Mouse (Mus musculus): ENCODE data around the gene Pigw. TPM values are rescaled to one million over a fixed set of nuclear protein-coding genes. Genes with fewer than 3 reads are reported as not detected.
A peak's percentile ranks its signal among the peaks of the same experiment; 100 is the strongest.

Pigw gene
- total RNA-seq (2014; rRNA removed) (4.2 and 4.8 TPM in 2 replicates), polyA plus RNA-seq (2012; rRNA removed) (1.2 and 1.5 TPM in 2 replicates)

DNA sequence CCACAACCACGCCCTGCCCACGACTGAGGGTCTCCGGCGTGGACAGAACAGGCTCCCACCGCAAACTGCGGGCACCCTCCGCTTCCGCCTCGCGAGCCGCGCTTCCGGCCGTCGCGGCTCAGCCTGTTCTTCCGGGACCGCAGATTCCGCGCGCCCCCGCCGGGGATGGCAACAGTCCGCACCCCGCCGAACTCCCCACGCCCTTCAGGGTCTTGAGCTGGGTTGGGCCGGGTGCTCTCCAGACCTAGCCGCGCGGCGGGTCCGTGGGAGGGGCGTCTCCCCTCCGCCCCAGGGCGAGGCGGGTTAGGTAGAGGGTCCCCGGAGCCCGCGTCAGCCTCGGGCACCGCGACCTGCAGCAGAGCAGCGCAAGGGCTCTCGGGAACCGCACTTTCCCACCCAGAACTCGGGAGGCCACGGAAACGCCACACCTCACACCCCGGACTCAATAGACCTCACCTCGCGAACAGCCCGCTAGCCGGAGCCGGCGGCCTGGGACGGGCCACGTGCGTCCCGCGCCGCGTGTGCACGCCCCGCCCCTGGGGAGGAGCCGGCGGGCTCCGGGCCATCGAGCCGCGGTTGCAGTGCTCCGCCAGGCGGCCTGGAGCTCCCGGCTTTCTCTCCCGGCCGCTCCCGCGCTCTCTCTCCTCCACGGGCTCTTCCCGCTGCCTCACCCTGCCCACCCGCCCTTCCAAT, at the start of gene Pigw, which contains the start of gene Myo19:
TSS of gene Pigw (minus strand) at position 514 of the 693 bp plus-strand sequence.
TSS of gene Myo19 (plus strand) at position 377 of the 693 bp plus-strand sequence.
- H3K27me3 ChIP-seq (ENCODE audit: control insufficient read depth, insufficient read depth, low read length) = no peaks in the 10 kb centered on the region
- WGBS = under 1% methylated on average over 78 of the region's 81 CpGs
- peak within 1 kb of the TSS; percentile 82 for H3K4me3 ChIP-seq (ENCODE audit: insufficient read depth, low read depth, low read length)
- H3K27ac ChIP-seq (replicated peaks; ENCODE audit: insufficient read depth, low read depth, low read length) = peak within 1 kb of the TSS; percentile 80
- peaks cover 5% of the 10 kb centered on the region; the same call in 1 of the 2 replicates for H3K79me2 ChIP-seq (ENCODE audit: control insufficient read depth, insufficient read depth, low read length)
- H3K4me1 ChIP-seq (ENCODE audit: control insufficient read depth, insufficient read depth, low read length) = 0 out of 2 replicates have a peak, but pooled peaks cover 3% of the 10 kb centered on the region
- peak within 1 kb of the TSS; percentile 92 for H3K9ac ChIP-seq (ENCODE audit: low read depth, low read length)
- peaks cover 3% of the 10 kb centered on the region; the same call in 1 of the 2 replicates for H3K36me3 ChIP-seq (ENCODE audit: control insufficient read depth, insufficient read depth, low read length)
- peak; percentile 53; the same call in 1 of the 2 replicates for TF ChIP-seq POLR2A (IDR thresholded peaks at IDR 0.05; ENCODE audit: extremely low read depth, insufficient read depth, low read length)
- TF ChIP-seq CTCF (IDR thresholded peaks at IDR 0.05; ENCODE audit: low read depth, low read length) = peak; percentile 59; the same call in 1 of the 2 replicates
- peak; percentile 55 for DNase-seq (ENCODE audit: extremely low read depth, low read depth, low spot score)

DNA sequence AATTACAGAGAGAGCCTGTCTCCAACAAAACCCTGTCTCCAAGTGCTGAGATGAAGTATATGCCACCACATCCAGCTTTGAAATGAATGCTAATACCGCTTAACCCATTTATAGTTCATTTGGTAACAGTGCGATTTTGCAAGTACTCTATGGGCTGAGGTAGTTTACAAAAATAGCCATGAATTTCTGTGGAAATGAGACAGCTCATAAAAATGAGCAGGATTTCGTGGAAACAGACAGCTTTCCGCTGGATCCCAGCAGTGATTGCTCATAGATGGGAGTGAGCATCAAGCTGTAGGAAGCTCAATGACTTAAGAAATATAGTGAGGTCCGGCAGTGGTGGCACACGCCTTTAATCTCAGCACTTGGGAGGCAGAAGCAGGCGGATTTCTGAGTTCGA, 40.9 kb upstream of the Pigw start:
- H3K4me3 ChIP-seq (ENCODE audit: insufficient read depth, low read depth, low read length) = no peak overlapping the region
- no peak for DNase-seq (ENCODE audit: extremely low read depth, low read depth, low spot score)
- 86% methylated on average over 8 of the region's 8 CpGs for WGBS
- H3K79me2 ChIP-seq (ENCODE audit: control insufficient read depth, insufficient read depth, low read length) = peaks cover 2% of the 10 kb centered on the region
- H3K36me3 ChIP-seq (ENCODE audit: control insufficient read depth, insufficient read depth, low read length) = no peaks in the 10 kb centered on the region
- no peaks in the 10 kb centered on the region for H3K27me3 ChIP-seq (ENCODE audit: control insufficient read depth, insufficient read depth, low read length)
- H3K4me1 ChIP-seq (ENCODE audit: control insufficient read depth, insufficient read depth, low read length) = no peaks in the 10 kb centered on the region
- H3K27ac ChIP-seq (replicated peaks; ENCODE audit: insufficient read depth, low read depth, low read length) = no peak overlapping the region
- H3K9ac ChIP-seq (ENCODE audit: low read depth, low read length) = no peak overlapping the region
- TF ChIP-seq POLR2A (IDR thresholded peaks at IDR 0.05; ENCODE audit: extremely low read depth, insufficient read depth, low read length) (no peak), CTCF (IDR thresholded peaks at IDR 0.05; ENCODE audit: low read depth, low read length) (no peak)

DNA sequence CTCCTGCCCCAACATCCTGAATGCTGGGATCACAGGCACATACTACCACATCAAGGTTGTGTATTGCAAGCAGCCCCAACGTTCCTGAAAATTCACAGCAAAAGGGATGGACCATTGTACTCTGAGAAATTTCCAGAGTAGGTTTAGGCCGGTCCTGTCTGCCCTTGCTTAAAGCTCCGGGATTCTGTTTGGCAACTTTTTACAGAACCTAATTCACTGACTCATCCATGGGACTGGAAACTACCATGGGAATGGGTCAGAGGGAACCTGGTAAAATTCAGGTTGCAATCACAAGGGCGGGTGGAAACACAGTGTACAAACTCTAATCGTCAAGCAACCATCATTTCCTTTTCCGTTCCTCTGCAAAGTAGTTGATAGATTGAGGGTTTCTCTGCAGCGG, 39.9 kb upstream of the Pigw start:
- no peak overlapping the region for H3K27ac ChIP-seq (replicated peaks; ENCODE audit: insufficient read depth, low read depth, low read length)
- peaks cover 4% of the 10 kb centered on the region for H3K79me2 ChIP-seq (ENCODE audit: control insufficient read depth, insufficient read depth, low read length)
- H3K27me3 ChIP-seq (ENCODE audit: control insufficient read depth, insufficient read depth, low read length) = no peaks in the 10 kb centered on the region
- no peaks in the 10 kb centered on the region; the same call in 1 of the 2 replicates for H3K4me1 ChIP-seq (ENCODE audit: control insufficient read depth, insufficient read depth, low read length)
- DNase-seq (ENCODE audit: extremely low read depth, low read depth, low spot score) = no peak
- no peak overlapping the region for H3K4me3 ChIP-seq (ENCODE audit: insufficient read depth, low read depth, low read length)
- WGBS = 63% methylated on average over 7 of the region's 7 CpGs
- TF ChIP-seq POLR2A (IDR thresholded peaks at IDR 0.05; ENCODE audit: extremely low read depth, insufficient read depth, low read length) (no peak), CTCF (IDR thresholded peaks at IDR 0.05; ENCODE audit: low read depth, low read length) (no peak)
- no peaks in the 10 kb centered on the region for H3K36me3 ChIP-seq (ENCODE audit: control insufficient read depth, insufficient read depth, low read length)
- no peak overlapping the region for H3K9ac ChIP-seq (ENCODE audit: low read depth, low read length)

DNA sequence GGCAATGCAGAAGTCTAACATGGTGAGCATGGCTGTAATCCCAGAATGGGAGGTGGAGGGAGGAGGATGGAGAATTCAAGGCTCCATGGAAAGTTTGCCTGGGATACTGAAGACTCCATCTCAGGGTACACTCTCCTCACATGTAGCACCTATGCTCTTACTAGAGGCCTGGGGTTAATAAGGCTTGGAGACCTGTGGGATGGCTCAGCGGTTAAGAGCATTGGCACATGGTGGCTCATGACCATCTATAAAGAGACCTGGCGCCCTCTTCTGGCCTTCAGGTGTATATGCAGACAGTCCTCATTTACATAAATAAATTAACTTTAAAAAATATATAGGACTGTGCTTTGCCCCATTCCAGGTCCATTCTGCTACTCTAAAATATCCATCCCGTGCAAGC, 39.2 kb upstream of the Pigw start:
- DNase-seq (ENCODE audit: extremely low read depth, low read depth, low spot score) = peak; percentile 54
- TF ChIP-seq CTCF (IDR thresholded peaks at IDR 0.05; ENCODE audit: low read depth, low read length) = peak; percentile 38; the same call in 1 of the 2 replicates
- TF ChIP-seq POLR2A (IDR thresholded peaks at IDR 0.05; ENCODE audit: extremely low read depth, insufficient read depth, low read length) = no peak
- Histone ChIP-seq H3K9ac (ENCODE audit: low read depth, low read length) (no peak overlapping the region), H3K27ac (replicated peaks; ENCODE audit: insufficient read depth, low read depth, low read length) (no peak overlapping the region), H3K4me1 (ENCODE audit: control insufficient read depth, insufficient read depth, low read length) (no peaks in the 10 kb centered on the region; the same call in 1 of the 2 replicates), H3K36me3 (ENCODE audit: control insufficient read depth, insufficient read depth, low read length) (no peaks in the 10 kb centered on the region), H3K4me3 (ENCODE audit: insufficient read depth, low read depth, low read length) (no peak overlapping the region), H3K27me3 (ENCODE audit: control insufficient read depth, insufficient read depth, low read length) (no peaks in the 10 kb centered on the region), H3K79me2 (ENCODE audit: control insufficient read depth, insufficient read depth, low read length) (peaks cover 4% of the 10 kb centered on the region)
- WGBS = 32% methylated on average over 3 of the region's 3 CpGs

DNA sequence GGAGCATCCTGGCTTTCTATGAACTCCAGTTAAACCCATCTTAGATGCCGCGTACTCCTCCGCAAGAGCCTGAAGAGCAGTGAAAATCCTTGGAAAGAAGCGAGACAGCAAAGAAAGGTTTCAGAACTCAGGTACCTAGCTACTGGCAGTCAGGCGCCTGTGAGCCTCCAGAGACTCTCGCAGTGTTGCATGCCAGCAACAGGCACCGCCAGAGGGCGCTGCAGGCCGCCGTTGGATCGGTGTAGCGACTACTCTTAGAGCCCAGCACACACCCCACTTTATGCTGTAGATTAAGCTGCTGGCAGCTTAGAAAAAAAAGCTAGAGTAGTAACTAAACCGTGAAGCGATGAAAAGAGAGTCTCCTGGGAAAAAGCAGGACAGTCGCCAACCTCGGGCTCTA, 38.3 kb upstream of the Pigw start:
- H3K9ac ChIP-seq (ENCODE audit: low read depth, low read length) = 0 out of 2 replicates have a peak overlapping the region, but pooled peaks have one; percentile 4
- H3K27ac ChIP-seq (replicated peaks; ENCODE audit: insufficient read depth, low read depth, low read length) = peak overlapping the region; percentile 6; the same call in 1 of the 2 replicates
- peak; percentile 65 for DNase-seq (ENCODE audit: extremely low read depth, low read depth, low spot score)
- WGBS = 5% methylated on average over 16 of the region's 16 CpGs
- no peaks in the 10 kb centered on the region for H3K27me3 ChIP-seq (ENCODE audit: control insufficient read depth, insufficient read depth, low read length)
- H3K79me2 ChIP-seq (ENCODE audit: control insufficient read depth, insufficient read depth, low read length) = peaks cover 4% of the 10 kb centered on the region
- TF ChIP-seq CTCF (IDR thresholded peaks at IDR 0.05; ENCODE audit: low read depth, low read length) = peak; percentile 95
- no peak for TF ChIP-seq POLR2A (IDR thresholded peaks at IDR 0.05; ENCODE audit: extremely low read depth, insufficient read depth, low read length)
- H3K4me3 ChIP-seq (ENCODE audit: insufficient read depth, low read depth, low read length) = no peak overlapping the region
- no peaks in the 10 kb centered on the region; the same call in 1 of the 2 replicates for H3K4me1 ChIP-seq (ENCODE audit: control insufficient read depth, insufficient read depth, low read length)
- no peaks in the 10 kb centered on the region for H3K36me3 ChIP-seq (ENCODE audit: control insufficient read depth, insufficient read depth, low read length)
